Mouse (Mus musculus) thymus, postnatal 10 days (tissue): ENCODE data around the gene 4933427D14Rik.
"Not testable (repeated sequence)": the region's sequence is repeated elsewhere in the genome, so short reads cannot be mapped to it uniquely, and the experiment has no call there.

Experiments
- DNase-seq, 2 experiments: peaks; one replicate each; pipeline ENCODE4 v3.0.0; 2021; ENCODE audit warnings: low spot score in 2 of 2

4933427D14Rik gene

DNA sequence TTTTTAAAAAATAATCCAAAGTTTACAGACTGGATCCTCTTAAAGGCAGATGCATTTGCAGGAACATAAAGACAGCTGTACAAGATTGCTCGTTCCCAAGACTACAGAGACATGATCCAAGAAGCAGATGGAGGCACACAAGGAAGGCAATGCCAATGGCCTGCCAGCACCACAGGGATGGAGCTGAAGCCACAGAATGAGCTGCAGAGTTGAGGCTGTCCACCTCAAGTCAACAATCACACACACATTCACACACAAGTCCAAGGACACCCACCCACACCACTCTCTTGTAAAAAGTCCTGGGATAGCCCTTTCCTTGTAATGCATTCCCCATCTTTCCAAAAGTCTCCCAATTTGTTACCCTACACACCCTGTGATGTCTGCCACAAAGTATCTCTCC lies 3.8 kb downstream of the 4933427D14Rik start:
- no peak for DNase-seq

DNA sequence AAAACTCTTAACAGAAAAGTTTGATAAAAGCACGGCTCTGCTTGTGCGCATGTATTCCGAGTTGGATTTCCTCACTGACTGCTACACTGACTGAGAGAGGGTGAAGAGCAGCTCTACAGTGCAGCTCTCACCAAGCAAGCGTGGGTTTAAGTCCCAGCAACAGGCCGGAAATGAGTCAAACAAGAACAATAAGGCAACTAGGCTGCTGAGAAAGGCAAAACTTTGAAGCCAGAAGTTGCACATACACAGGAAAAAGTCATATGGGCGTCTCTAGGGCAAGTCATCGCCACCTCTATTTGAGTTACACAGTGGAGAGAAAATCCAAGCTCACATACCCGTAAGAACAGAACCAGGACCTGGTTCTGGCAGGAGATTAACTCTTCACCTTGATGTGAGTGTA lies 10.8 kb downstream of the 4933427D14Rik start:
- no peak for DNase-seq

DNA sequence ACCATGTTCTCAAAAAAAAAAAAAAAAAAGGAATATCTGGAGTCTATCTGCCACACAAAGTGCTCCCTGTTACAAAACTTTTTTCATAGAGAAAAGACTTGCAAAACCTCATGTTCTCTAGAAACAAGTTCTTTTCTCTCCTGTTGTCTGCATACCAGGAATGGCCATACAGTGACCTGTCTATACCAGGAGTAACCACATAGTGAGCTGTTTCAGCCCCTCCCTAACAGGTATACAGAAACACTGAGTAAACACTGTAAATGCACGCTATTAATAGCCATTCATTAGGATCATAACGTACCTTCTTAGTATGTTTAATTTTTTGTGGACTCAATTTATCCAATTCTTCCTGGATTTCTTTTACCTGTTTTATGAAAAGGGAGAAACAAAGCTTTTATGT lies 13.0 kb downstream of the 4933427D14Rik start:
- DNase-seq = no peak

DNA sequence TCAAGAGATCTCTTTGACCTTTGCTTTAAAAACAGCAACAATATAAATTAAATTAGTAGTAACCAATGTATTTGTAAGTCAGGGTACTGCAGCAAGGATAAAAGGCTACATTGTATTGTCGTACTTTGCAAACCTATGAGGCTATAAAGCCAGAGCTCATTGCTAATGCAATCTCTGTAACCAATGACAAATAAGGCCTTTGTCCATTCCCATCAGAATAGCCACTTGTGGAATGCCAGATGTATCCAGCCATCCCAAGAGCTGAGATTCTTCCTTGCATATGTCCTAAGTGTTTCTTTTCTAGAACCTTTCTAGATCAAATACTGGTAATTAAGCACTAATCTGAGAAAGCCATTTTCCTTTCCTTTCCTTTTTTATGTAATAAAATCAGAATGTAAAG lies 16.4 kb downstream of the 4933427D14Rik start:
- DNase-seq = no peak

DNA sequence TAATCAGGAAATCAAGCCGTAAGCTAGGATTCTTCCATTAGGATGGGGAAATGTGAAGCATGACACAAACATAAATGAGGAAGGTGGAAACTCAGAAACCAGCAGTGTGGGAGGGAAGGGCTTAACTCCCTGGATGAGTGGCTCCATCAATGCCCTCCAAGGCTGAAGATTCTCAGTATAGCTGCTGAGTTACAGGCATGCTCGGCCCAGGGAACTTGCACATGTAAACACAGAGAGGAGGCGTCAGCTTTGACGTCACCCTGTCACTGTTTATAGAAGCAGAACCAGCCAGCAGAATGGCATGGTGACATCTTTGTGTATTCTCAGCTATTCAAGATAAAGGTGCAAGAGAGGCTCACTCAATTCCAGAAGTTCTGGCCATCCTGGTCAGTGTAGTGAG lies 23.0 kb downstream of the 4933427D14Rik start:
- DNase-seq = no peak

DNA sequence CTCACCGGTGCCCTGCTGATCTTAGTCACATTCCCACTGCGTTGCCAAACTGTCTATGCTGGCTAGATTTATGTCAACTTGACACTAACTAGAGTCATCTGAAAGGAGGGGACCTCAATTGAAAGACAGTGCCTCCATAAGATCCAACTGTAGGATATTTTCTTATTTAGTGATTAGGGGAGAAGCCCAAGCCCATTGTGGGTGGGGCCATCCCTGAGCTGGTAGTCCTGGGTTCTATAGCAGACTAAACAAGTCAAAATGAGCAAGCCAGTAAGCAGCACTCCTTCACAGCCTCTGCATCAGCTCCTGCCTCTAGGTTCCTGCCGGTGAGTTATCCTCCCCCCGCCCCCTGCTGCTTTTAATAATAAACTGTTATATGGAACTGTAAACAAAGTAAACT lies 26.1 kb downstream of the 4933427D14Rik start:
- no peak for DNase-seq

DNA sequence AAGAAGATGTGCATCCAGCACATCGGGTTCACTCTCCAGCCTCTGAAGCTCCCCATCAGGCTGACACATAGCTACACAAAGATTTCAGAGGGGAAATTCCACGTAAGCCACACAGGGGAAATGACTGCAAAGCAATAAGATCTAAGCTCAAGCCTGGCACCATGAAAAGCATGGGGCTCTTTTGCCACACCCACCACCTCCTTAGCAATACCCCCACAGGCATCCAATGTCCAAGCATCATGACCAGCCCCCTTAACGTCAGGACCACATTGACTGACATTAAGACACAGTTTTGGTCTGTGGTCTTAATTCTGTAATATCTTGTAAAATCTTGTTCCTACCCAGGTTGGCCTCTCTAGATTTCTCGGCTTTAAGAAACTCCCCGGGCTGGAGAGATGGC lies 26.7 kb downstream of the 4933427D14Rik start:
- DNase-seq = no peak

DNA sequence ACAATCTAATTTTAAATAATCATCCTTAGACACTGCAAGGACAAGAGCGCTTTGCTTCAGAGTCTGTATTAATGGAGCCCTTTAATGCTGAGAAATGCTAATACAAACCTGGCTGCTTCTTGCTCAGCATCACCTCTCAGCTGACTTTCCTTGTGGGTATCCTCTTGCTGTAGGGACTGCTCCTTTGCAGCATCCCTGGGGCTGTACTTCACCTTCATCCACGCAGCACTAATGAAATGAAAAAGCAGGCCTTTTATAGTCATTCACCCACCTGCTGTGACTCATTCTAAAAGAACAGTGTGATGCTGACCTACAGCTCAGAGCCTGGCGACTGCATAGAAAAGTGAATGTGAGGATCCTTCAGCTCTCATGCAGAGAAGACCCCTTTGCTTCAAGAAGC lies 30.7 kb downstream of the 4933427D14Rik start:
- no peak for DNase-seq

DNA sequence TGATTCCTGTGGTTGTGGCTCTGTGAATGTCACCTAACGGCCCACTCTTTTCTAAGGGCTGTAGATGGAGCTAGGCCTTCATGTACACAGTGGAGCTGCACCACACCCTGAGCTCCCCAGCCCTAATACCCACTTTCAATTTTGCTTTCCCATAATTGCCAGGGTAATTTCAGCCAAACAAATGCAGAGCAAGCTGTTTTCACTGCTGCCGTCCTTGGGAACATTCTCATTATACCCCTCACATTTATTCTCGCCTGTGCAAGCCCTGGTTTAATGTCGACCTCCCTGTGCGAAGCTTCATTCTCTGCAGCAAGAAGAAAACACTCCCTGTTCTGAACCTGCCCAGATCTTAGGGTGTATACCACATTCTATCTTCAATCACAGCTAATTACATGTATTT lies 31.3 kb downstream of the 4933427D14Rik start:
- no peak for DNase-seq

DNA sequence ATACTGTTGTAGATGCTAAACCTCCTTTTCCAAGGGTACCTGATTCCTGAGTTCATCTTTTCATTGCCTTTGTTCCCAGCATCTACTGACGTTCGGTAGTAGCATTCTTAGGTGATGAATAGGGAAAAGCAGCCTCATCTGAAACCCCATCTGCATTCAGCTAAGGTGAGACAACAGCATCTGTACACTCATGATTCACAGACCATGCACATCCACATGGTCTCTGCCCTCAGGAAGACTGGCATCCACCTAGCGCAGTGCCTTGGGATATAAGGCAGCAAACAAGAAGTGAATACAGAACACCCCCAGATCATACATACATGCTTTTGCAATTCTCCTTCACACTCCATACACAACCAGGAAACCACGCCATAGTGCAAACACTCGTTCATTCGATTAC lies 32.5 kb downstream of the 4933427D14Rik start:
- no peak for DNase-seq

DNA sequence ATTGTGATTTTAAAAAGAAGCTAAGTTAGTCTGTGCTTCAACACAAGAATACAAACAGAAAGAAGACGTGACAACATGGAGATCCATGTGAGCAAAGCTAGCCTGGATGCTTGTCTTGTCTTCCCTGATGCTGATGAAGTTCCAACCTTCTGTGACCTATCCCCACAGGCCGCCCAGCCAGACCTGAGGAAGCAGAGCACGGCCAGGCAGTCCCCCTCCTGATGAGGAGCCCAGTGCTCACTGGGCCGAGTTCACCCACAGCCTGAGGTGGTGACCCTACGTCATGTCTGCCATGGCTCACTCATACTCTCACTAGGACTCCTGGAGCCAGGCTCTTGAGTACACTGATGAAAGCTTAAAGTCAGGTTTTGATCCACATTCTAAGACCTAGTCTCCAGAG lies 33.8 kb downstream of the 4933427D14Rik start:
- DNase-seq = no peak

DNA sequence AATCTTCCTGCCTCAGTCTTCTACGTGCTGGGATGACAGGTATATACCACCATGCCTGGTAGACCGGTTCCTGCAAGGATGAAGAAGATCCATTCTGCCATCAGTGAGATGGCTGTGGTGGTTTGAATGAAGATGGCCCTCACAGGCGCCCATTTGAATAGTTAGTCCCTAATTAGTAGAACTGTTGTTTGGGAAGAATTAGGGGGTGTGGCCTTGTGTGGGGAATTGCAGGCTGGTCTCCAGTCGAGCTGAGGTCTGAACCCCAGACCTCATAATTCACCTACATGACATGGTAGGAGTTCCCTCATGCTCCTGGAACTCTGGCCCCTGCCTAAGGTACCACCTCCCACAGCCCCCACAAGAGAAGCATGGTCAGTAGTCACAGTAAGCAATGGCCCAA lies 35.4 kb downstream of the 4933427D14Rik start:
- DNase-seq = not testable (repeated sequence)

DNA sequence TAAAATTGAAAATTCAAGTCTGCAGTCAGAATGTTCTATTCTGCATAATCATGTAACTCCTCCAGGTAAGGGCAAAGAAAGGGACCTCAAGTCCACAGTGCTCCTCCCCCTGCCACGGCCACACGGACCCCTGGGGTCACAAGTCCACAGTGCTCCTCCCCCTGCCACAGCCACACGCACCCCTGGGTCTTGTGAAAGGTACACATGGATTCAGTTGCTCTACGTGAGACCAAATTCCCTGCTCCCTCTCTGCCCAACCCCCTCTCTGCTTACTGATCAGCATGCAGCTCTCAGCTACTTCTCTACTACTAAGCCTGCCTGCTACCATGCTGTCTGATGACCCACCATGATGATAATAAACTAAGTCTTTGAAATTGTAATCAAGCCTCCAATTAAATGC lies 37.4 kb downstream of the 4933427D14Rik start:
- DNase-seq = no peak

DNA sequence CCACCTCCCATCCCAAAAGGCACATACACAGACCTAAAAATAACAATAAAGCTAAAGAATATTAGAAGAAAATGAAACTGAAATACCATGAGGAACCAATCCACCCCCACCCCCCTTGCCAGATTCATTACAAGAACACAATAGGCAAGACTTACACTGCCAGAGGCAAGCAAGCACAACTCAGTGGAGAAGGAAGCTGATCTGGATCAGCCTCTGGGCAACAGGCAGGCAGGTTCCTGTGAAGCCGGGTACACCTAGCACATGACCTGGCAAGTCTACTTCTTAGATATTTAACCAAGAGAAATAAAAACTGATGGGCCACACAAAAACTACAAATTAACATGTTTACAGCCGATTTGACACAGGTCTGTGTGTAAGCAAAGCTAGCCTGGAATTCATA lies 44.1 kb downstream of the 4933427D14Rik start:
- no peak for DNase-seq

DNA sequence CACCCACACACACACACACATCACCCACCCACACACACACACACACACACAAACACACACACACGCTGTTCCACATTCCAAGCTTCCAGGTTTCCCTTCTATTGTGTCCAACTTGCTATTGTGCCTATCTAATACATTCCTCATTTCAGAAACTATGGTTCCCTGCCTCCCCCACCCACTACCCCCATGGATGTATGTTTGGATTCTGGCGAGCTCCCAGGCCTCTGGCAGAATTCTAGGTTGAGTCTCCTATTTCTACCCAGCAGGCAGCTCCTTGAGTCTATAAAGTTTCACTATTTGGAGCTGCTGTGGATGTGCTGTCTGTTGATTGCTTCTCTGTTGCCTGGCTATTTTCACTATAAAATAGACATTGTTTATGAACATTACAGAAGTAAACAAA lies 50.6 kb downstream of the 4933427D14Rik start:
- no peak for DNase-seq

DNA sequence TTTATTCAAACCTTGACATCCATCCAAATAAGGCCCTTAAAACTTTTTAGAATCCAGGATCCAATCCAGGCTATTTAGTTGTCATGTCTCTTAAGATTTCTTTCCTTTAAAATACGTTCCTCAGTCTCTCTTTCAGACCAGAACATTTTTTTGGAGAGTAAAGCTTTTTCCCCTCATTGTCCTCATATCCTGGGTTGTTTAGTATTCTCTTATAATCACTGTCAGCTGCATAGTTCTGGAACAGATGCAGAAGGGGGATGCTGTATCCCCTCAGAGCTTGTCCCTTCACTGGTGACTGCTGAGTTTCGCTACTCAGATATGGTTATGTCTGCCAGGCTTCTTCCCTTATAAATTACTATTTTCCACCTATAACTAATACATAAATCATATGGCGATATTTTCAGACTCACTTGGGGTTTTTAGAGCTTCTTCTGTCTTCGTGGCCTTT lies 51.3 kb downstream of the 4933427D14Rik start:
- DNase-seq = no peak

DNA sequence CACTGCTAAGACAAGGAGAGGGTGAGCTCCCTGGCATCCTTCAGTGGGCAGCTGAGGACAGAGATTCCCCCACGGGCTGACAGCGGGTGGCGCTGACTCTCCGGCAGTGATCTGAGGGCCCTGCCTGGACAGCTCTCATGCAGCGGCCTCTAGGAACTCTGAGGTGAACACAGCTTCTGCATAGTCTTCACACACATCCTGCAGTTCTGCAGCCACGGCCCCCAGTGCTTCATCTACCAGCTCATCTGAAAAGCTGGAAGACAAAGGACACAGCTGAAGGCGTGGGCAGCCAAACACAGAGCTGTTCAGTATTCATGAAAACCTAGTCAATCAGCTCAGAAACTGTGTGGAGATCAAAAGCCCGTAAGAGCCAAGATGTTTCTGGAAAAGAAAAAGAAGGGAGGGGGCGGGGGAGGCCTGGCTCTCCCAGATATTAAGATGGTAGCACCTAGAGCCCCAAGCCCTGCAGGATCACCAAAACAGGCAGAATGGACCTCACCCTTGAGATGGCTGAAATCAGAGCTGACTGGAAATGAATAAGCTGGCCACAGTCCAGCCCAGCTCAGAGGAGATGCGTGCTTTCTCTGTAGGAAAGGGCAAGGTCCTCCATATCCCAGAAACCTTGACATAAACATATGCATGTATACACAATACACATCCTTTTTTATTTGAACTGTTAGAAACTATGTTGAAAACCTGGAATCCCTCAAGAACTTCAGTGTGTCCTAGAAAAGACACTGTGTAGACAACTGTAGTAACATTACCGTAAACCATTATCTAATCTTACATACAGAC lies 51.9 kb downstream of the 4933427D14Rik start:
- no peak for DNase-seq

DNA sequence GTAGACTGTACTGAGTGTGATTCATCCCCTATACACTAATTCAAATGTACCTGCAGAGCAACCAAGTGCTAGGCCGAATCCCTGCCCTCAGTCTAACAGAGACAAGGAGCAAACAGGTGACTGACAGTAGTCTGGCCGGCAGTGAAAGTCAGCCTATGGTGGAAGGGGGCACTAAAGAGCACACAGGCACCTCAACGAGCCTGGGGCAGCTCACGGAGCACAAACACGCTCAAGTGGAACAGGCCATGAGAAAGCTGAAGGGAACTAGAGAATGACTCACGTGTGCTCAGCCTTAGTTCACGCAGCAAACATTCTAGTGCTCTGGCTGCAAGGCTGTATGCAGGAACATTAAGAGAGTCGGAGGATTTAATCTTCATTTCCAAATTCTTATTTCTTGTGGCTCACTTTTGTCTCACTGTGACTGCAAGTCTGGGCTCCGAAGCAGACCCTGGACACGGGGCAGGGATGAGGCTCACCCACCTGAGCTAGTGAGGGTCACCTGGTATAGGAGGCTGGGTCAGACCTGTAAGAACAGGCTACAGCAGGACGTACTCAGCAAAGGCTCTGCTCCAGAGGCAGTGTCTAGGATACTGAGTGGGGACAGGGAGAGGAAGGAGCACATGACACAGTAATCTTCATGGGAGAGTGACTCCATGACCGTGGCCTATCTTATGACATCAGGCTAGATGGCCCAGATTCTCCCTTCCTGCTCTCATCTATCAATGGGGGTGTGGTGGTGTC lies 54.0 kb downstream of the 4933427D14Rik start:
- DNase-seq = no peak

DNA sequence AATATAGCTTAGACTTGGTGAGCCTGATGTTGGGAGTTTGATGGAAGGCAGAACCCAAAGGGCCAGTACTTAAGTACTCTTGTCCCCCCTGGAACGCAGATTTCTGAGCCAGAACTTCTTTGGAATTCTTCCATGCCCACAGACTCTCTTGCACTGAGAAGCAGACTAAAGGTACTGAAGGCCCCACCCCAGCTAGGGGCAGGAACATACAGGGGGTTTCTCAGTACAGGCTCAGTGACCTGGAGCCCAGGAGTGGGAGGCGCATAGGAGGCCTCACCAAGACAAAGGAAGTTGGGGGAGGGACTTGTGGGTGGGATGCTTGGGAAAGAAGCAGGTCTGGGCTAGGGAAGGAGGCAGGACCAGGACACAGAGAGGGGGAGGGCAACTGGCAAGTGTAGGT lies 56.1 kb downstream of the 4933427D14Rik start:
- DNase-seq = no peak

DNA sequence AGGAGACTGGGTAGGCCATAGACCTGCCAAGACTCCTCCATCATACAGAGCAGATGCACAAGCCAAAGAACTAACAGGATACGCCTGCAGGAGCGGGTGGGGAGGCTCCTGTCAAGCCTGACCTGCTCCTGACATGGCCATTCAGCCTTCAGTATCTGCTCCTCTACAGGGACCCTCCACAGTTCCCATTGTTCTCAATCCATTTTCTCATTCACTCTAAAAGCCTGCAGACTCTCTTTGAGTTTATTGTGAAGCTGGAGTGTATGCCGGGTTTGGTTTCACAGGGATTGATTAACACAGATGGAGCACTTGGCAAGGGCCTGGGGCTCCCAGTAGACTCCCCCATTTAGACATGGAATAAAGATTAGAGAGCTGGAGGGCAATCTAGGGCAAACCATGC lies 59.3 kb downstream of the 4933427D14Rik start:
- no peak for DNase-seq

DNA sequence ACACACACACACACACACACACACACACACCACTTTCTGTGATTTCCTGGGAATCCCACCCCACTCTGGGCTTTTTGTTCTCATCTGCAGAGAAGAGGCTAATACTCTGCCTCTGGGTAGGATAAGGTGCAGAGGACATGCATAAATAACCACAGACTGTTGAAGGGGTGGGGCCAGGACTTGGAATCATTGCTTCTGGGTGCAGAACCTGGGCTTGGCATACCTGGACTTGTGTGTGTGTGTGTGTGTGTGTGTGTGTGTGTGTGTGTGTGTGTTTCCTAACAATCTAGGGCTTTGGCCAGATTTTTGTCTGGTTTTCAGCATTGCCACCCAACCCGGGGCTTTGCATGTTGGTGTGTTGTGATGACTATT lies 61.4 kb downstream of the 4933427D14Rik start:
- DNase-seq = no peak

DNA sequence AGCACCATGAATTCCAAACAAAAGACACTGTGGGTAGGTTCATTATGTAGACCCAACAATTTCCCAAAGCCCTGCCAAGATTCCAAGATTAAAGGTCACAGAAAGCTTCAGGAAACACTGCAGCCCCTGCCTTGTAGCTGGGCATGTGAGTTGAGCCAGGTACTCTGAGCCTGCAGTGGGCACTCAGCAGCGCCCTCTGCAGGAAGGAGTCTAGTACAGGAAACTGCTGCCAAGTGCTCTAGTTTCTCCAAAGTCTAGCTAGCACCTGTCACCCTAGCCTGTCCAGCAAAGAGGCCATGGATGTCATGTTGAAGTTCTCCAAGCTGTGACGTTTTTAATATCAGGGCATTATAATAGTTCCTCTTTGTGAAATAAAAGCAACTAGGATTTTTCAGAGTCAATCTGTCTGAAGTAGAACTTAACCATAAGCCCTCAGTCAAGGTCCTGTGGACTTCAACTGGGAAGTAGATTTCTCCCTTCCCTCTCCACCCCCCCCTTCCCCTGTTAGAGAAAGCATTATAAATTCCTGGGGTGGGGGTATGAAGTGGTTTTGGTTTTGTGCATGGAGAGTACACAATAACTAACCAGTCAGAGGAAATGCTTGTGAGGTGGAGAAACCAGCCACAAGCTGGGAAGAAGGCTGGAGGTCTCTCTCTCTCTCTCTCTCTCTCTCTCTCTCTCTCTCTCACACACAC lies 61.9 kb downstream of the 4933427D14Rik start:
- peak in 1 of 2 experiments; percentile 18 for DNase-seq

DNA sequence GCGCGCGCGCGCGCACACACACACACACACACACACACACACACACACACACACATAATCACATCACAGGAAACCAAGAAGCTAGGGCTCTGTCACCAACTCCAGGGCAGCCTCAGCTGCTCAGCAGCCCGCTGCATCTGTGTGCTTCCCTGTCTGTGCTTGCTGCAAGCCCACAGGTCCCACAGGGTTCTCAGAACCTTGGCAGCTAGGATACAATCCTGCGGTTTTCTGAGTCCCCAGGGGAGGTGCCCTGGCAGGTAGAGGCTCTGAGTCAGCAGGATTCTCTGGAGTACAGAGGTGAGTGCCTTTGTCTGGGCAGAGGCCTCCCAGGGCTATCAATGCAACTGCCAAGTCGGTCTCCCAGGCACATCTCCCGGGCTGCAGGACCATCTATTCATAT lies 64.4 kb downstream of the 4933427D14Rik start:
- DNase-seq = peak in 1 of 2 experiments; percentile 6
